Mouse (Mus musculus) kidney, postnatal 10 days (tissue): ENCODE data around the gene Izumo1.
"Not testable (repeated sequence)": the region's sequence is repeated elsewhere in the genome, so short reads cannot be mapped to it uniquely, and the experiment has no call there.

ENCODE experiments used
- DNase-seq: peaks from one replicate; pipeline ENCODE4 v3.0.0; 2021; ENCODE audit warnings: mixed read lengths

The Izumo1 gene

GRCm38 (mm10) chr7:45643441-45644178 lies 22.0 kb downstream of the Izumo1 start:
- DNase-seq: peak; percentile 97

DNA sequence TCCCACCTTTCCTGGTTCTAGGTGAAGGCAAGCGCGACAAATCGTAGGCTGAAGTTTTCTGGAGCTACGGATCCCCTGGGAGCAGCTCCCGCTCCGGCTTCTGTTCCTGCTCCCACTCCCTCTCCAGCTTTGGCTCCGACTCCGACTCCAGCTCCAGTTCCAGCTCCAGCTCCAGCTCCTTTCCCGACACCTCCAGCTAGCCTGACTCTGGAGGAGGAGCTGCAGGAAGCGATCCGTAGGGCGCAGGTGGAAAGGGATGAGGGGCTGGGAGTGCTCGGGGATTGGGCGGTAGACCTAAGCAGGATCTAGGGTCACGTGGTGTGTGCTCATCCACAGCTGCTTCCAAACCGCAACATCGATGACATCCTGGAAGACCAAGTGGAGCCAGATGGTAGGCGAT lies 22.6 kb downstream of the Izumo1 start:
- DNase-seq: peak; percentile 66

GRCm38 (mm10) chr7:45644872-45645590 lies 23.4 kb downstream of the Izumo1 start:
- DNase-seq: no peak

GRCm38 (mm10) chr7:45645591-45645971 lies 24.0 kb downstream of the Izumo1 start:
- DNase-seq: no peak

DNA sequence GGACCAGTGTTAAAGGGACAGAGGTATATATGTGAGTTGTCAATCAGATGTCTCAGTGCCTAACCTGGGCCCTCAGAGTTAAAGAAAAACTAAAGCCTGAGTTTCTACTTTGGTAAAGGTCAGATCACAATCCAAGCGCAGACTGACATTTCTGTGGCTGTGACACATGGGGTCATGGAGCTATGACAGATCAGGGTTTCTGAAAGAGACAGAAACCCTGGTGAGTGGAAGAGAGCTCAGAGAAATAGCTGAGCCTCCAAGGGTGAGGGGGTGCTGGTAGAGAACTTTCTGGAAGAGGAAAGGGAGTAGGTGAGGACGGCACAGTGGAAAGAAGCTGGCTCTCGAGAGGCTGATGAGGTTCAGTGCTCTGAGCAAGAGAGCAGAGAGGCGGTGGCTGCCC lies 25.1 kb downstream of the Izumo1 start:
- no peak for DNase-seq

- no peak for DNase-seq
Measured at GRCm38 (mm10) chr7:45649351-45649750, 27.7 kb downstream of the Izumo1 start.

GRCm38 (mm10) chr7:45650484-45650883 lies 28.9 kb downstream of the Izumo1 start:
- DNase-seq: not testable (repeated sequence)

DNA sequence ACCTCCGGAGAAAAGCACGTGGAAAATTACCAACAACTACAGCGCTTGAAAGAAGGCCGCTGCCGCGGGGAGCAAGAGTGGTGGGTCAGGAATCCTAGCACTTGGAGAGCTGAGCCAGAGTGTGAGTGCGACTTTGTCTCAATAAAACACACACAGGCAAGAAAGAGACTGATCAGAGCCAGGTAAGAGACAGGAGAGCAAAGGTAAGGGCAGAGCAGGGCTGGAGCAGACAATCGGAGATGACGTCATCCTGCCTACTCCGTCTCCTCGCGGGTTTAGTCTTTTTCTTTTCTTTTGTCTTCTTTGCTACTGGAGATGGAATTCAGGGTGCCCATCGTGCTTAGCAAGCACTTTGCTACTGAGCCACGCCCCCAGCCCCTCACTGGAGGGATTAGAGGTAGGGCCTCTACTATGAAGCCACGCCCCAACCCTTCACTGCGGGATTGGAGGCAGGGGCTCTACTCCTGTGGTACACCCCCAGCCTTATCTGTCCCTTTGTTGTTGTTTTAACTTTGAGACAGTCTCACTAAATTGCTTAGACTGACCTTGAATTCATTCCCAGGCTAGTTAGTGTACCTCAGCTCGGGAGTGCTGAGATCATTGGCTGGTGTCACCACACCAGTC lies 32.9 kb downstream of the Izumo1 start:
- DNase-seq: no peak

DNA sequence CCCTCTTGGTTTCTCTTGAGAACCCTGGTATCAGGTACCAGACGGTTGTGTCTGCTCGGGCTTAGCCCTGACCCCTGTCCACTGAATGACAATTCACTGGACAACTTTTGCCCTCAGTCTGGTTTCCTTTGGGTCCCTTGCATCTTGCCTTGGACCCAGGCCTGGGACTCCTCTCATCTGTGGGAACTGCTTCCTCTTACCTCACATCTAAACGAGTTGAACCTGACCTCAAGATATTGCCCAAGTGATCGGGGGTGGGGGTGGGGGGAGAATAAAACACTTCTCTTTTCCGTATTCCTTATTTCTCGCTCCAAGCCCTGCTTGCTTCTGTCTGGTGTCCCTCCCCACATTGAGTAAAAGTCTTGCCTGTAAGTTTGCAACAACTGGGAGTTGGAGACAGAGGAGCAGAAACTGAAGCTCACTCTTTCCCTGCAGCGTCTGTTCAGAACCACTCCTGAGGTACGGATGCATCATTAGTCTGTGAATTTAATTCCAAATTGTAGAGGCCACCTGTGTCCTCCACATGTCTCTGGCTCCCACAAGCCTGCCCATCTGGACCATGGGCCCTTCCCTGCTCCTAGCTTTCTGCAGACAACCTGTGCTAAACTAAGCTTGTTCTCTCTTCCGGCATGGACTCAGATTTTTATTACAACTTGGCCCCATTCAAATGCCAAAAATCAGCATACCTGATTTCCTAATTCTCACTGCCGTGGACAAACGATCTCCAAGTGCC lies 39.3 kb downstream of the Izumo1 start:
- DNase-seq: no peak

DNA sequence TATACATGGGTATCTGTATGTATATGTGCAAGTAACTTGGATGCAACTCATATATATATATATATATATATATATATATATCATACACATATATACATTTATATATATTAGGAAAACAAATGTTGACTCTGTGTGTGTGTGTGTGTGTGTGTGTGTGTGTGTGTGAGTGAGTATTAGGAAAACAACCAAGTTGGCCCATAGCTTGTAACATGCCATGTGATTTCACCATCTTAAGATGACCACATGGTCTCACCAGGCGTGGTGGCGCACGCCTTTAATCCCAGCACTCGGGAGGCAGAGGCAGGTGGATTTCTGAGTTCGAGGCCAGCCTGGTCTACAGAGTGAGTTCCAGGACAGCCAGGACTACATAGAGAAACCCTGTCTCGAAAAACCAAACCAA lies 40.1 kb downstream of the Izumo1 start:
- DNase-seq: not testable (repeated sequence)

DNA sequence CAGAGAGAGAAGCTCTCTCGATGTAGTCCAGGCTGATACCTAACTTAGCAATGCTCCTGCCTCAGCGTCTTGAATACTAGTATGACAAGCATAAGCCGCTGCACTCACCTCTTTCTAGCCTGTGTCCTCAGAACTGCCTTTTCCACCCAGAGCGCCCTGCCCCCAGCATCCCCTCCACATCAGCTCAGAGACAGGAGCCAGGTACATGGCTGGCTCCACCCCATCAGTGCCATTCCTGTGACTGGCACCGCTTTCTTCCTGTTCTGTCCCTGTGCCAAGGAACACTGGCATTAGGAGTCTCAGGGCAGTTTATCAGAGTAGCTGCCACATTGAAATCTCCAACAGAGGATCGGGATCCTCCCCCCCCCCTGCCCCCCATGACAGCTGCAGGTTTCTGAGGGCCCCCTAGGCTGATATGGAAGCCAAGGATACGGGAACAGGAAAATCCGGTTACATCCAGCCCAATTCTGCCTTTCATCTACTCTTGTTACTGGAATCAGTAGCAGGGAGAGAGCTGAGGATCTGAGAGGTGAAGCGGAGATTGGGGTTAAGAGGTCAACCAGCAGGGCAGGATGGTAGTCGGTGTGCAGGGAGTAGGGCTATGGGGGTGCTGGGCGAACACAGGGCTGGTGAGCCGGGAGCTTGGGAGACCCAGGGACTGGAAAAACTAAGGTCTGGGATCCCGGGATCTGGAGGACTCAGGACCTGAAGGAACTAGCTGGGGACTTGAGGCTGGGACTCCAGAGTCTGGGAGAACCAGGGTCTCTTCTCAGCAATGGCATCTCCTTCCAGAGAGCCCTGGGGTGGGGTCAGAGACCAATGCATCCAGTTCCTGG lies 43.9 kb downstream of the Izumo1 start:
- no peak for DNase-seq

DNA sequence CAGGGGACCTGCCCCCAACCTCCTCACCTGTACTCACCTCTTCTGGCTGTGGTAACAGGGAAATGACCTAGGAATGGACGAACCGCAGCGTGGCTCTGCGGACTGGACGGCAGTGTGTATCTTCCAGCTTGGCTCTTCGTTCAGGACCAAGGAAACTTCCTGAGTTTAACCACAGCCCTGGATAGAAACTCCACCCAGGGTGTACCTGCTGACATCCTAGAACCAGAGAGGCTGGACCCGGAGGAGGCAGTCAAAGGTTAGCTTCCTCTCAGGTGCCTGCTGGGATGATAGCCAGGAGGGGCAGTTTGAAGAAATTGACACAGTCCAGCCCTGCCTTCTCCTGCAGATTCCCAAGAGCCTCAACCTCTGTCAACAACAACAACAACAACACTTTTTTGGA lies 44.5 kb downstream of the Izumo1 start, which contains the start of gene Fut2:
Fut2 (minus strand) TSS at position 234 of the 400 bp plus-strand sequence.
- no peak for DNase-seq

GRCm38 (mm10) chr7:45667761-45668160 lies 46.1 kb downstream of the Izumo1 start:
- no peak for DNase-seq

DNA sequence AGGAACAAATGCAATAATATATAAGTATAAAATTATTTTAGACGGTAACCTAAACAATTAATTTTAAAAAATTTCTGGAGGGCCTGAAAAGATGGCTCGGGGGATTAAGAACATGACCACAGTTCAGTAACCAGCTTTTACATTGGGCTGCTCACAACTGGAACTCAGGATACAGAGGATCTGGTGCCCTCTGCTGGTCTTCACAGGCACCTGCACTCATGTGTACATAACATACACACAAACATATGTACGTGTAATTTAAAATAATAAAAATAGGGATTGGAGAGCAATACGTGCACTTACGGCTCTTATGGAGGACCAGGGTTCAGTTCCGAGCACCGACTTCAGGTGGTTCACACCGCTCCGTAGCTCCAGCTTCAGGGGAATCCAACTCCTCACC lies 47.3 kb downstream of the Izumo1 start:
- DNase-seq: no peak

DNA sequence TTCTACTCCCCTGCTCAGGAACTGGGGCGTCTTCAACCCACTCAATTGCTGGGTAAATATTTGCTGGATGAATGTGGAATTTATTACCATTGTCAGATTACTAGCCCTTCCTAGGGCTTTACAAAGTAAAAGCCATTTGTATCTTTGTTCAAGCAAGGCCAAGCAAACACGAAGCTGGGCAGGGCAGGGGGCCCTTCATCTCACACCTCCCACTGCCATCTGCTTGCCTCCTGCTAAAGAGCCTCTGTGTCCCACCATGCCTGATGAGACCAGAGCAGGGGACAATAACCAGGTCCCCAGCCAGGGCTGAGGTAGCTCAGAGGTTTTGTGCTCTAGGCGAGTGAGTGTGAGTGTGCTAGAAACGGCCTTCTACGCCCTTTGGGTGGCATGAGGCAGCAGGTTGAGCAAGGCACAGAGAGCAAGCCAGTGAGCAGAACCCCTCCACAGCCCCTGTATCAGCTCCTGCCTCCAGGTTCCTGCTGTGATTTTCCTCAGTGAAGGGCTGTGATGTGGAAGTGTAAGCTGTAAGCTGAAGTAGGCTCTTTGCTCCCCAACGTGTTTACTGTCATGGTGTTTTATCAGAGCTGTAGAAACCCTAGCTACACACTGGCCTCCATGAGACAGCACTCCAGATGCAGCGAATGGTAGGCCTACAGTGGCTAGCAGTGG lies 56.1 kb downstream of the Izumo1 start:
- DNase-seq: no peak
